Mouse (Mus musculus): ENCODE results near the gene Prss36.
"Not testable (repeated sequence)": the region's sequence is repeated elsewhere in the genome, so short reads cannot be mapped to it uniquely, and the experiment has no call there.

Gene Prss36

DNA sequence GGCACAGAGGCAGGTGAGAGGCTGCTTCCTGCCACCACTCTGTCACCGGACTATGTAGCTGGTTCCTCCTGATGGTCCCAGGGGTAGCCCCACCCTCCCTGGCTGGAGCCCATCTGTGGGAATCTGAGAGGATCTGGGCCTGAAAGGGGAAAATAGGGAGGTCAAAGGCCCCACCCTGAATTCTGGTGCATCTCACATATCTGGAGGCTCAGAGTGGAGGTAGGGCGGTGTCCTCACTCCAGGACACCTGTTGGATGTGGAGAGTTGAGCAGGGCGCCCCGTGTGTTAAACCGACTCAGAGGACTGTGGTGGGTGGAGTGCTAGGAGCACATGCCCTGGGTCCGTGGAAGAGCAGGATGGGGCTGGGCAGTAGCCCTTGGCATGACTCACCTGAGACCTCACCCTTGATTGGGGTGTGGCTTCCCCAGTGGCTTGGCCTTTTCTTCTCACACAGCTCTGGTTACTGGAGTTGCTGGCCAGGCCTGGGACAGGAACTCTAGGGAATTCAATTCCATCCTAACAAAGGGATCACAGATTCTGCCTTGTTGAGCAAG lies at the start of gene Prss36:
Gene Prss36, minus strand, starts transcription at position 256 of the 554 bp plus-strand sequence.
- DNase-seq (ENCODE audit: low spot score): no peak

- DNase-seq (ENCODE audit: low spot score): peak; percentile 50
These were observed 46.9 kb upstream of the Prss36 start, which contains the start of gene Pycard for GRCm38 (mm10) chr7:127993341-127993977. TSS of gene Pycard (minus strand) at chr7:127993867.

DNA sequence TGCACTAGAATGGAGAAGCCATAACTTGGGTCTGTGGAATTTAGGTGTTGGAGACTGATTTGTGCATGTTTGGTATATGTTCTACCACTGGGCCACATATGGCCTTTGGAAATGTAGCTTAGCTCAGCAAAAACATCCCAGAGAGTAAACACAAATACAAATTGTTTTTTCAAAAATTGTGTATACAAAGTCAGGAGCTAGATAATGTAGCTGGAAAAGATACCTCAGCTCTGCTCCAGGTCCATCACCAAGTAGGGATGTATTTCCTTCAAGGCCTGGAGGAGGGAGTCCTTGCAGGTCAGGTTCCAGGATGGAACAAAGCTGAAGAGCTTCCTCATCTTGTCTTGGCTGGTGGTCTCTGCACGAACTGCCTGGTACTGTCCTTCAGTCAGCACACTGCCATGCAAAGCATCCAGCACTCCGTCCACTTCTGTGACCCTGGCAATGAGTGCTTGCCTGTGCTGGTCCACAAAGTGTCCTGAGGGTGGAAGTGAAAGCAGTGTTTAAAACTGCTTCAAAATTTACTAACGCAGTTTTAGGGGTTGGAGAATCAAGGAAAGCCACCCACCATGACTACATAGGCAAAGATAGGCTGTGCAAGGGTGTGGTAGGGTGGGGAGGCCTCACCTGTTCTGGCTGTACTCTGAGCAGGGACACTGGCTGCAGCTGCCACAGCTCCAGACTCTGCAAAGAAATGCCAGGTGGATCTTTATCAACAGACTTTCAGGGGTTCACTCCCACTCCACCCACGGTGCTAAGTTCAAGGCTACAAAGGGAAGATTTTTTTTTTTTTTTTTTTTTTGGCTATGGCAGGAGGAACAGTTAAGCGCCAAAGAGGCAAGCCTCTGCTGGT lies 46.2 kb upstream of the Prss36 start:
- DNase-seq (ENCODE audit: low spot score): no peak

GRCm38 (mm10) chr7:127991643-127992487 lies 45.3 kb upstream of the Prss36 start:
- peak; percentile 54 for DNase-seq (ENCODE audit: low spot score)

GRCm38 (mm10) chr7:127988904-127989303 lies 42.4 kb upstream of the Prss36 start:
- no peak for DNase-seq (ENCODE audit: low spot score)

GRCm38 (mm10) chr7:127980606-127981005 lies 34.1 kb upstream of the Prss36 start:
- DNase-seq (ENCODE audit: low spot score): no peak

DNA sequence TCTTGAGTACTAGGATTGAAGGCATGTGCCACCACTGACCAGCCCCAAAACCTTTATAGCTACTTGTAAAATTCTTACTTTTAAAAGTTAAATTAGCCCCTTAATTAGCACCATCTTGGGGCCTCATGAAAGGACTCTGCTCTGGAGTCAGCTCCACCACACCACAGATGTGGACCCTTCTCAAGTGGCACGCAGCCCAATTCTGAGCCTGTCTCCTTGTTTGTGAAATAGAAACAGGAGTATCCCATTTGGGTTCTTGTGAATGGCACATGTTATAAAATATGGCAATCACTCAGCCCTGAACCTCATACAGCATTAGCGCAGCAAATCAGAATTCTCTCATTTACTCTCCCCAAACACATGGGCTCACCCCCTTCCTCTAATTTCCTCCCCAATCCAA lies 32.3 kb upstream of the Prss36 start:
- DNase-seq (ENCODE audit: low spot score): no peak

- no peak for DNase-seq (ENCODE audit: low spot score)
These were observed 27.9 kb upstream of the Prss36 start for GRCm38 (mm10) chr7:127974413-127974930.

DNA sequence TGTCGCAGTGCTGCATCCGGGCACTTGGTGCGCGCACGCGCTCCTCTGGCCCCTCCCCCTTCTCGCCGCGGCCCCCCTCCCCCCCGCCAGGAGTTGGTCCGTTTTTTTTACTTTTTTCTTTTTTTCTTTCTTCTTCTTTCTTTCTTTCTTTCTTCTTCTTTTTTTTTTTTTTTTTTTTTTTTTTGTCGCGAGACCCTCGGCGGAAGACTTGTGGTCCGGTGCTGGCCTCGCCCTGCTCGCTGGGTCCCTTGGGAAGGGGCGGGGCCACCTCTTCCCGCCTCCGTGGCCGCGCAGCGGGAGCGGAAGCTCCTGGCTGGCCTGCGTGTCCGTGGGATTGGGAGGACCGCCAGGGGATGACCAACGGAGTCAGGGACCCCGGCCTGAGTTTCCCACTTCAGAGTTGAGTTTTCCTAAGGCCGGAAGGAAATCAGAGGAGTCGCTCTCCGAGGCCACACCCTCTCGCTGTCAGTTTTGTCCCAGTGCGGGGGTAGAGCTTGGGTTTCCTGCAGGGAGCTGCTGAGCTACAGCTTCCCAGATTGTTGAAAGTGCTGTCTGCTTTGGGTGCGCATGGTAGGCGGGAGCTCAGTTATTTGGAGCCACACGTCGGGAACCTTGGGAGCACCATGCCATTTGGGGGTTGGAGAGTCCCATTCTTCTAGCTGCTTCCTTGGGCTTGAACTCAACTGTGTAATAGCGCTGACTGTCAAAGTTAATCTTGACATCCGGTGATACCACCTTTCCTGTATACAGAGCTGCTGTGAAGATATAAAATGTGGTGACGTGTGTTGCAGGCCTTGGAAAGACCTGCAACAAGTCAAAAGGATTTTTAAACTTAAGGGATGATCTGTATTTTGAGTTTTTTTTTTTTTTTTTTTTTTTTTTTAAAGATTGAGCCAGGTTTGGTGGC lies 21.6 kb upstream of the Prss36 start:
- peak; percentile 73 for DNase-seq (ENCODE audit: low spot score)

DNA sequence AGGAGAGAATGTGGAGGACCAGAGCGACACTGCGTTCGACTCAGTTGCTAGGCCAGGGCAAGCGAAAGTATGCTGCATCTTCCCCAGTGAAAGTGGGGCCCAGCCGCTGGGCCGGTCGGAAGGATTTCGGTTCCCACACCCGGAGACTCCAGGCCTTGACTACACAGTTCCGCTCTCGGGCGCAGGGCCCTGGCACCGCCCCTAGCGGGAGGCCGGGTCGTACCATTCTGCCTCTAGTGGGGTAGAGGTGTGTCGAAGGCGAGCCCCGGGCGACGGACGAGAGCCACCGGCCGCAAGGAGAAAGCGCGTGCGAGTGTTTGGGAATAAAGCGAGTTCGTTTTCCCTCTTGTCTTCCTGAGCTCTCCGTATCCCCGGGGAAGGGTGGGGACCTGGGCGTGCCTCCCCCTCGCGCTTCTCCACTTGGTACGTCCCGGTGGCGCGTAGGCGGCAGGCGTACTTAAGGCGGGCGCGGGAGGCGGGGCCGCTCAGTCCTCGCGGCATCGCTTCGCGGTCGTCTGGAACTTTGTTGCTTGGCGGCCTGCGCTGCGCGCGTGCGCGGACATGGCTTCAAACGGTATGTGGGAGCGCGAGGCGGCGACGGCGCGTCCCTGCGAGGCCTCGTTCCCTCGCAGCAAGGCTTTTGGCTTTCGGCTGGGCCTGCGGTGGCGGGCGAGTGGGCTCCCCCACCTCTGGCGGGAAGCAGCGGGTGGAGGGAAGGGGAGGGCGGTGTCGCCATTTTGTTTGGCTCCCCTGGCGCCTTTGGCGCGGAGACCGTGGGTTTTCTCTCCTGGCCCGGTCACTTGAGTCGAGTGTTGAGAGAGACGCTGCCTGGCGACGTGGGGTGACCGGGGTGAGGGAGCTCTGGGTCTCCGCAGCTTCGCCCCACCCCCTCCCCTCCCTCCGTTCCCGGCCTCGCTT lies 20.7 kb upstream of the Prss36 start, which contains the start of gene Fus:
Gene Fus, plus strand, starts transcription at position 454 of the 918 bp plus-strand sequence.
- DNase-seq (ENCODE audit: low spot score): peak; percentile 95

GRCm38 (mm10) chr7:127966371-127966918 lies 19.9 kb upstream of the Prss36 start:
- DNase-seq (ENCODE audit: low spot score): no peak

- DNase-seq (ENCODE audit: low spot score): no peak
These were observed 12.8 kb upstream of the Prss36 start for GRCm38 (mm10) chr7:127959364-127959763.

- DNase-seq (ENCODE audit: low spot score): no peak
These were observed 6.5 kb upstream of the Prss36 start for GRCm38 (mm10) chr7:127952864-127953581.

DNA sequence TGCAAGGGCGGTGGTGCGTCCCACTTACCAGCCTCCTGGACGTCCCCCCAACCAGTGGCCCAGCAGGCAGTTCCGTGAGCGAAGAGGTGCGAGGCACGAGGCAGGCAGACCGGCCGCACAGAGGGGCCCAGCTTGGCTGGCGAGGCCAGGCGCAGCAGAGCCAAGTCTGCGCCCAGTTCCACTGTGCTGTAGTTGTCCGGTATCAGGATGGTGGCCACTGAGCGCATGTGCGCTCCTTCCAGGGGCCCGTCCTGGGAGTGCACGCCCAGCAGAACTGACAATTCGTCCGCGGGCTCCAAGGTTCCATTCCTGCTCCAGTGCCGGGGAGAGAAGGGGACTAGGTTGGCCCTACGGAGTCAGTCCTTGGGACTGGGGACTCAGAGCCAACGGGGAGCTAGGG lies 1.9 kb downstream of the Prss36 start:
- peak; percentile 55 for DNase-seq (ENCODE audit: low spot score)

GRCm38 (mm10) chr7:127942097-127942496 lies 4.4 kb downstream of the Prss36 start:
- DNase-seq (ENCODE audit: low spot score): not testable (repeated sequence)

DNA sequence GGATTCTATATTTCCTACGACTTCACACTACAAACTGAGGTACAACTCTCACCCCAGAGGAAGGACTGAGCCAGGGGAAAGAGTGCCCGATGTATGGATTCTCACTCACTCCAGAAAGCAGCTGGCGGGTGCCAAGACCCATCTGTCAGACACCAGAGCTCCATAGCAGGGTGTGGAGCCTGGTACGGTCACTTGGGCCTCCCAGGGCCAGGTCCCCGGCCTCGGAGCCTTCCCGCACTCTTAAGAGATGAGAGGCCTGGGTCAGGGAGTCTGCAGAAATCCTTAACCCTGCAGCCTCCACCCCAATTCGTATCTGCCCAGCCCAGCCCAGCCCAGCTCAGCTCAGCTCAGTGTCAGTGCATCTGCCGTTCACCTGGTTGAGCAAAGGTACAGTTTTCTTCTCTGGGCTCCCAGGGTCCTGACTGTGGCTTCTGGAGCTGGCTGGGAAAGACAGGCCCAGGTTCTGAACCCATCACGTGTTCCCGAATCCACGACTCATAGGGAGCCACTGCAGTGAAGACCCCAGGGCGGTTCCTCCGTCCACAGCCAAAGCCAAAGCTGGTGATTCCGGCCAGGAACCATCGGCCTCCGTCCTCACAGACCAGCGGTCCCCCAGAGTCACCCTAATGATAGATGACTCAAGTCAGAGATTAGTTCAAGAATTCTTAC lies 10.2 kb downstream of the Prss36 start:
- DNase-seq (ENCODE audit: low spot score): no peak

DNA sequence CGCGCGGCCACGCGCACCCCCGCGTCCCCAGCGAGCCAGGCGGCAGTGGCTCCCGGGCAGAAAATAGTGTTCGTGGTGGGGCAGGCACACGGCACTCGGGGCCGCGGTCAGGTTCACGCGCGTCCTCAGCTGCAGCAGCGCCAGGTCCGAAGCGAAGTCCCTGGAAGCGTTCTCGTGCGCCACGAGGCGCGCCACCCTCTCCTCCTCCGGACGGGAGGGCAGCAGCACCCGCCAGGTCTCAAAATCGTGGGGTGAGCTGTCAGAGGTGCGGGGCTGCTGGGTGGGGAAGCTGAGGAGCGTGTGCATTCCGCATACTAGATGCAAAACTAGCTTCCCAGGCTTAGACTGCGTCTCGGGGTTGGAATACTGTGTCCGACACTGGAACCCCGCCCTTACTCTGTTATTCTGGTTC lies 10.8 kb downstream of the Prss36 start:
- no peak for DNase-seq (ENCODE audit: low spot score)
